Mouse (Mus musculus) spleen, postnatal 10 days (tissue): ENCODE results near the gene Astn1.

Experiments used
- DNase-seq, 2 experiments: peaks; one replicate each; pipeline ENCODE4 v3.0.0; 2021 to 2022; ENCODE audit warnings: low spot score in 2 of 2

The Astn1 gene

GRCm38 (mm10) chr1:158414198-158414597 lies 52.1 kb downstream of the Astn1 start:
- no peak for DNase-seq

GRCm38 (mm10) chr1:158421451-158421850 lies 59.4 kb downstream of the Astn1 start:
- DNase-seq: no peak

GRCm38 (mm10) chr1:158422739-158423138 lies 60.7 kb downstream of the Astn1 start:
- no peak for DNase-seq

- no peak for DNase-seq
Measured at GRCm38 (mm10) chr1:158446071-158446470, 84.0 kb downstream of the Astn1 start.

GRCm38 (mm10) chr1:158447956-158448355 lies 85.9 kb downstream of the Astn1 start:
- no peak for DNase-seq

- DNase-seq: no peak
Measured at GRCm38 (mm10) chr1:158452675-158453074, 90.6 kb downstream of the Astn1 start.

- no peak for DNase-seq
Measured at GRCm38 (mm10) chr1:158453587-158453986, 91.5 kb downstream of the Astn1 start.

- no peak for DNase-seq
Measured at GRCm38 (mm10) chr1:158463975-158464374, 101.9 kb downstream of the Astn1 start.

- DNase-seq: no peak
Measured at GRCm38 (mm10) chr1:158465286-158465685, 103.2 kb downstream of the Astn1 start.

- DNase-seq: no peak
Measured at GRCm38 (mm10) chr1:158477841-158478240, 115.8 kb downstream of the Astn1 start.

GRCm38 (mm10) chr1:158480285-158480684 lies 118.2 kb downstream of the Astn1 start:
- no peak for DNase-seq

- DNase-seq: no peak
Measured at GRCm38 (mm10) chr1:158483733-158484132, 121.7 kb downstream of the Astn1 start.

GRCm38 (mm10) chr1:158489521-158490021 lies 127.5 kb downstream of the Astn1 start:
- DNase-seq: no peak

- no peak for DNase-seq
Measured at GRCm38 (mm10) chr1:158490175-158490574, 128.1 kb downstream of the Astn1 start.

GRCm38 (mm10) chr1:158493289-158493688 lies 131.2 kb downstream of the Astn1 start:
- no peak for DNase-seq

GRCm38 (mm10) chr1:158500140-158500539 lies 138.1 kb downstream of the Astn1 start:
- no peak for DNase-seq

GRCm38 (mm10) chr1:158501019-158501418 lies 138.9 kb downstream of the Astn1 start:
- DNase-seq: no peak

GRCm38 (mm10) chr1:158507610-158508009 lies 145.5 kb downstream of the Astn1 start:
- no peak for DNase-seq

GRCm38 (mm10) chr1:158509112-158509855 lies 147.2 kb downstream of the Astn1 start:
- DNase-seq: no peak

- DNase-seq: no peak
Measured at GRCm38 (mm10) chr1:158510478-158511207, 148.6 kb downstream of the Astn1 start.

GRCm38 (mm10) chr1:158512089-158512488 lies 150.0 kb downstream of the Astn1 start:
- no peak for DNase-seq

GRCm38 (mm10) chr1:158512636-158513035 lies 150.6 kb downstream of the Astn1 start:
- no peak for DNase-seq

- DNase-seq: no peak
Measured at GRCm38 (mm10) chr1:158513572-158513971, 151.5 kb downstream of the Astn1 start.
